In the genomic region with DNA sequence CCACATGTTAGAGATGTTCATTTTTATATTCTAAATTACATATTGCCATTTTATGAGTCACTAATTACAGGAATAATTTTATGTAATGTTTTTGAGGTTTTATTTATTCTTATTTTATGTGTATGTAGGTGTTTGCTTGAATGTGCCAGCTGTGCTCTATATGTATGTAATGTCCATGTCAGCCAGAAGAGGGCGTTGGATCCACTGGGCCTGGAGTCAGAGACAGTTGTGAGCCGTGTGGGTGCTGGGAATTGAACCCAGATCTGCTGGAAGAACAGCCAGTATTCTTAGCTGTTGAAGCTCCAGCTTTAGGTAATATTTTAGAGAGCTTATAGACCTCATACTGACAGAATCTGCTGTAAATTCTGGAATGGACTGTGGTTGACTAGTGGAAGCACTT, we compare ENCODE assay signal across 13 mouse cellular contexts. TPM values are rescaled to one million over a fixed set of nuclear protein-coding genes. Genes with fewer than 3 reads are reported as not detected.
A peak's percentile ranks its signal among the peaks of the same experiment; 100 is the strongest.
DNase-seq lines count a peak whose midpoint lies in the region; TF ChIP-seq lines count a peak whose summit lies in the region.
"Had no signal": no experiment of that assay in that cellular context is flagged by ENCODE, and none has a peak within 500 bp of the region (broad histone marks: within the 10 kb centered on the region; RNA-seq: fewer than 3 reads in every experiment).

No protein-coding gene starts in this region.

- TF ChIP-seq RAD21 in CH12.LX (IDR thresholded peaks at IDR 0.05; ENCODE audit: low read depth, low read length) = no peak

- H3K9ac ChIP-seq in CH12.LX (ENCODE audit: insufficient read depth, low read depth) (no peak overlapping the region), ES-E14 (ENCODE audit: insufficient read depth, low read depth, low read length, poor library complexity, severe bottlenecking) (no peak overlapping the region)
- H3K9ac ChIP-seq: limb, embryonic 15.5 days had no signal

- no peak for TF ChIP-seq POLR2A in CH12.LX (IDR thresholded peaks at IDR 0.05; ENCODE audit: low read depth, low read length)
- no peak for TF ChIP-seq POLR2A in brain, embryonic 14.5 days (IDR thresholded peaks at IDR 0.05; ENCODE audit: borderline replicate concordance, extremely low read depth, insufficient read depth, insufficient read length, poor library complexity, severe bottlenecking)

- no peak overlapping the region for H3K27ac ChIP-seq in layer of hippocampus, adult 2 months
- no peak overlapping the region for H3K27ac ChIP-seq in CH12.LX (ENCODE audit: insufficient read depth, low read depth)
- no peak overlapping the region for H3K27ac ChIP-seq in ES-E14 (ENCODE audit: insufficient read depth, low read depth, low read length, poor library complexity, severe bottlenecking)
- no peak overlapping the region for H3K27ac ChIP-seq in forebrain, embryonic 10.5 days
- H3K27ac ChIP-seq: embryonic facial prominence, embryonic 10.5 days; limb, embryonic 15.5 days had no signal

- TF ChIP-seq EP300 in CH12.LX (IDR thresholded peaks at IDR 0.05; ENCODE audit: low read length) = no peak

- no peak overlapping the region for H3K4me2 ChIP-seq in CH12.LX (ENCODE audit: insufficient read depth, low read depth, poor library complexity, severe bottlenecking)
- H3K4me2 ChIP-seq: limb, embryonic 15.5 days had no signal

- H3K9me3 ChIP-seq in CH12.LX (replicated peaks; ENCODE audit: low read length) (no peaks in the 10 kb centered on the region), ES-E14 (ENCODE audit: control insufficient read depth, insufficient read depth, low read depth, low read length) (no peaks in the 10 kb centered on the region)
- H3K9me3 ChIP-seq in forebrain, embryonic 10.5 days = no peaks in the 10 kb centered on the region
- H3K9me3 ChIP-seq: embryonic facial prominence, embryonic 10.5 days; limb, embryonic 15.5 days had no signal

- H3K36me3 ChIP-seq in CH12.LX (replicated peaks in 1 of 2; ENCODE audit: control insufficient read depth in 1 of 2, insufficient read depth in 1 of 2, low read length in 1 of 2) (peaks cover 0 to 10% of the 10 kb centered on the region in 2 experiments), ES-E14 (ENCODE audit: control insufficient read depth, insufficient read depth, low read length, poor library complexity, severe bottlenecking) (no peaks in the 10 kb centered on the region)
- H3K36me3 ChIP-seq in forebrain, embryonic 10.5 days (replicated peaks) = no peaks in the 10 kb centered on the region
- H3K36me3 ChIP-seq: embryonic facial prominence, embryonic 10.5 days; limb, embryonic 15.5 days had no signal

- dilution Hi-C loops in CH12.LX (cut with MboI; ENCODE audit: extremely low pct_ligation_motif_present, extremely low pct_unique_long_range_greater_than_20kb, low sequenced_read_pairs) = no loop called here

- WGBS in forebrain, embryonic 10.5 days = 59% methylated on average over 2 of the region's 2 CpGs

- in situ Hi-C loops in CH12.LX (cut with MboI; ENCODE audit: low pct_ligation_motif_present, low pct_unique_long_range_greater_than_20kb, low sequenced_read_pairs) (no loop called here), ES-E14 (cut with MboI; ENCODE audit: low sequenced_read_pairs in 2 of 2, unreplicated experiment in 2 of 2) (no loop called here)

- no peaks in the 10 kb centered on the region for H3K27me3 ChIP-seq in CH12.LX (replicated peaks)
- no peaks in the 10 kb centered on the region for H3K27me3 ChIP-seq in forebrain, embryonic 10.5 days (ENCODE audit: poor library complexity, severe bottlenecking)
- H3K27me3 ChIP-seq: limb, embryonic 15.5 days had no signal

- no peaks in the 10 kb centered on the region for H3K4me1 ChIP-seq in CH12.LX (ENCODE audit: control insufficient read depth in 1 of 2, insufficient read depth in 2 of 2)
- H3K4me1 ChIP-seq in ES-E14 (ENCODE audit: control insufficient read depth in 2 of 2, insufficient read depth in 2 of 2, low read length in 2 of 2, poor library complexity in 1 of 2) = 0 out of 4 replicates have a peak, but pooled peaks cover 0 to 1% of the 10 kb centered on the region in 2 experiments
- no peaks in the 10 kb centered on the region for H3K4me1 ChIP-seq in forebrain, embryonic 10.5 days
- H3K4me1 ChIP-seq: embryonic facial prominence, embryonic 10.5 days; limb, embryonic 15.5 days had no signal

- H3K79me2 ChIP-seq in CH12.LX (replicated peaks; ENCODE audit: control insufficient read depth, extremely low read depth, insufficient read depth, poor library complexity, severe bottlenecking) = no peaks in the 10 kb centered on the region

- peak; percentile 50 for TF ChIP-seq CTCF in layer of hippocampus, adult 2 months (conservative IDR thresholded peaks at IDR 0.05)
- peak in 1 of 2 experiments; percentile 16; a peak in 2 of 4 replicates for TF ChIP-seq CTCF in CH12.LX (conservative IDR thresholded peaks at IDR 0.05 in 1 of 2, IDR thresholded peaks at IDR 0.05 in 1 of 2; ENCODE audit: low read depth in 2 of 2, low read length in 2 of 2)
- TF ChIP-seq CTCF in brain, embryonic 14.5 days (IDR thresholded peaks at IDR 0.05; ENCODE audit: borderline replicate concordance, extremely low read depth, insufficient read depth, insufficient read length) = peak; percentile 23; the same call in 1 of the 2 replicates

- DNase-seq in layer of hippocampus, adult 2 months (ENCODE audit: low spot score in 2 of 2) = no peak
- DNase-seq in layer of hippocampus, adult 9-10 months (ENCODE audit: low spot score) = no peak
- DNase-seq in CH12.LX (ENCODE audit: extremely low read depth) (peak; percentile 8), ES-E14 (ENCODE audit: low read depth, low spot score) (peak; percentile 22)
- DNase-seq in brain, embryonic 14.5 days (ENCODE audit: low read depth) = no peak
- DNase-seq in forebrain, embryonic 10.5 days (ENCODE audit: extremely low spot score, low spot score) = no peak
- DNase-seq in kidney, postnatal 14 days = no peak
- DNase-seq: adrenal gland, adult 2 months; cerebellum, adult 18-20 months; cerebellum, postnatal 36 days; heart, postnatal 4 days had no signal

- H3K4me3 ChIP-seq in layer of hippocampus, adult 2 months = no peak overlapping the region
- H3K4me3 ChIP-seq in CH12.LX (replicated peaks in 1 of 3; ENCODE audit: low read depth in 2 of 3, low read length in 2 of 3, poor library complexity in 1 of 3) = no peak overlapping the region
- no peak overlapping the region for H3K4me3 ChIP-seq in ES-E14 (ENCODE audit: insufficient read depth in 1 of 2, low read depth in 1 of 2, low read length in 2 of 2, poor library complexity in 1 of 2, severe bottlenecking in 1 of 2)
- H3K4me3 ChIP-seq in forebrain, embryonic 10.5 days = no peak overlapping the region
- H3K4me3 ChIP-seq: embryonic facial prominence, embryonic 10.5 days; limb, embryonic 15.5 days had no signal

TF ChIP-seq in CH12.LX, 34 proteins besides CTCF, POLR2A, EP300 and RAD21 (continues in another document):
- TF ChIP-seq UBTF (IDR thresholded peaks at IDR 0.05; ENCODE audit: low read depth, low read length) (no peak), POLR2AphosphoS2 (IDR thresholded peaks at IDR 0.05; ENCODE audit: low read depth, low read length) (no peak), USF1 (IDR thresholded peaks at IDR 0.05; ENCODE audit: low read depth, low read length) (no peak), ZKSCAN1 (IDR thresholded peaks at IDR 0.05; ENCODE audit: borderline replicate concordance, low read depth, low read length) (no peak), MAZ (IDR thresholded peaks at IDR 0.05; ENCODE audit: low read depth, low read length) (no peak), CHD2 (IDR thresholded peaks at IDR 0.05; ENCODE audit: low read length) (no peak), JUND (conservative IDR thresholded peaks at IDR 0.05; ENCODE audit: low read depth, low read length) (no peak), ETS1 (conservative IDR thresholded peaks at IDR 0.05; ENCODE audit: low read depth, low read length) (no peak), GABPA (IDR thresholded peaks at IDR 0.05; ENCODE audit: insufficient replicate concordance, low read depth, low read length) (no peak), MEF2A (IDR thresholded peaks at IDR 0.05; ENCODE audit: borderline replicate concordance, low read depth, low read length) (no peak), TBP (conservative IDR thresholded peaks at IDR 0.05; ENCODE audit: low read depth, low read length) (no peak), ELF1 (IDR thresholded peaks at IDR 0.05; ENCODE audit: low read depth, low read length) (no peak), HCFC1 (IDR thresholded peaks at IDR 0.05; ENCODE audit: low read depth, low read length) (no peak), MAX (IDR thresholded peaks at IDR 0.05; ENCODE audit: low read length) (no peak), ZMIZ1 (IDR thresholded peaks at IDR 0.05; ENCODE audit: low read depth, low read length) (no peak)

TF ChIP-seq in ES-E14, 5 proteins besides CTCF, POLR2A, EP300 and RAD21:
- TF ChIP-seq CHD2 (IDR thresholded peaks at IDR 0.05; ENCODE audit: low read depth, low read length) (no peak), HCFC1 (IDR thresholded peaks at IDR 0.05; ENCODE audit: borderline replicate concordance, insufficient read depth, low read length) (no peak)

RNA-seq across cellular contexts. Expression of gene Acbd6, which starts 56.5 kb away (rescaled TPM):
- total RNA-seq in layer of hippocampus, adult 2 months (2021) = 10 to 100 TPM; 88.1 to 90.1 TPM
- total RNA-seq in CH12.LX (2012; rRNA removed) (74.4 and 80.3 TPM in 2 replicates), CH12.LX (2014; rRNA removed) (51.9 and 52.6 TPM in 2 replicates), ES-E14 (2012; rRNA removed) (47.6 and 49.8 TPM in 2 replicates)
- 91.1 and 97.8 TPM in 2 replicates for polyA plus RNA-seq in CH12.LX (2012; ENCODE audit: insufficient read length, low read depth)
- 98.6 and 121 TPM in 2 replicates for polyA plus RNA-seq in brain, embryonic 14.5 days (2012; rRNA removed)
- polyA plus RNA-seq in forebrain, embryonic 10.5 days (2016; fragmentation: Nextera tagmentation; extraction: Ambion mirVana) = 72.5 and 73.2 TPM in 2 replicates

Comparison
In these comparisons a context has a peak if more than half of its experiments do, and no peak if none do; other contexts are left out.
1. DNase-seq: peak in CH12.LX (single experiment) and ES-E14 (single experiment); none in layer of hippocampus, adult 2 months (0 of 2), layer of hippocampus, adult 9-10 months (single experiment), brain, embryonic 14.5 days (single experiment), forebrain, embryonic 10.5 days (single experiment) and kidney, postnatal 14 days (single experiment).